Mouse (Mus musculus) intestine, embryonic 14.5 days (tissue): ENCODE results near the gene Plek. TPM values are rescaled to one million over a fixed set of nuclear protein-coding genes. Genes with fewer than 3 reads are reported as not detected.
"Not testable (repeated sequence)": the region's sequence is repeated elsewhere in the genome, so short reads cannot be mapped to it uniquely, and the experiment has no call there.

ENCODE experiments used
- ATAC-seq: fragments of 200-750 bp; cut with Nextera tagmentation; replicated peaks from 2 replicates; pipeline ENCODE4 v1.8.0; 2017; ENCODE audit warnings: low read depth, moderate number of reproducible peaks, moderate TSS enrichment, moderate library complexity; ENCODE audit not compliant: low FRiP score, low TSS enrichment
- DNase-seq: peaks from one replicate; pipeline ENCODE4 v3.0.0-alpha.2; 2018; ENCODE audit warnings: low spot score
- H3K27ac ChIP-seq: fragments of 300-500 bp; sonication (generic); 2 replicates; pipeline ENCODE4 v1.5.1; 2014; ENCODE audit warnings: low read depth, mild to moderate bottlenecking, control low read depth
- H3K27me3 ChIP-seq: fragments of 300-500 bp; sonication (generic); replicated peaks from 2 replicates; pipeline ENCODE4 v1.6.1; 2014; ENCODE audit warnings: low read length, control low read depth; ENCODE audit not compliant: control insufficient read depth, insufficient read depth
- H3K36me3 ChIP-seq: fragments of 300-500 bp; sonication (generic); 2 replicates; pipeline ENCODE4 v1.6.1; 2014; ENCODE audit warnings: low read length, control low read depth; ENCODE audit not compliant: control insufficient read depth, insufficient read depth
- H3K4me1 ChIP-seq: fragments of 300-500 bp; sonication (generic); replicated peaks from 2 replicates; pipeline ENCODE4 v1.6.1; 2014; ENCODE audit warnings: low read length, control low read depth, mixed read lengths; ENCODE audit not compliant: control insufficient read depth, insufficient read depth
- H3K4me2 ChIP-seq: fragments of 300-500 bp; sonication (generic); 2 replicates; pipeline ENCODE4 v1.6.1; 2014; ENCODE audit warnings: low read length
- H3K4me3 ChIP-seq: fragments of 300-500 bp; sonication (generic); 2 replicates; pipeline ENCODE4 v1.5.1; 2014; ENCODE audit warnings: low read depth, low read length, control low read depth, mixed read lengths
- H3K9ac ChIP-seq: fragments of 300-500 bp; sonication (generic); 2 replicates; pipeline ENCODE4 v1.6.1; 2014; ENCODE audit warnings: mild to moderate bottlenecking, low read length
- H3K9me3 ChIP-seq: fragments of 300-500 bp; sonication (generic); 2 replicates; pipeline ENCODE4 v1.6.1; 2016; ENCODE audit warnings: low read length, control low read depth; ENCODE audit not compliant: control insufficient read depth
- WGBS: fragments of 180-500 bp; shearing (Covaris S2); extraction: QIAGEN DNeasy Blood & Tissue Kit; methylation state at CpG from one replicate; pipeline ENCODE4 v1.1.7; 2014; 5-methylcytosine and 5-hydroxymethylcytosine counted together
- polyA plus RNA-seq: library from polyadenylated mRNA; unstranded; fragments of >200 nt; fragmentation: Nextera tagmentation; extraction: Ambion mirVana; gene quantifications from 2 replicates; pipeline ENCODE4 v1.2.1, GENCODE M21; 2014

The Plek gene
- polyA plus RNA-seq, 1 experiment from 2014 or later = 3.0 TPM

DNA sequence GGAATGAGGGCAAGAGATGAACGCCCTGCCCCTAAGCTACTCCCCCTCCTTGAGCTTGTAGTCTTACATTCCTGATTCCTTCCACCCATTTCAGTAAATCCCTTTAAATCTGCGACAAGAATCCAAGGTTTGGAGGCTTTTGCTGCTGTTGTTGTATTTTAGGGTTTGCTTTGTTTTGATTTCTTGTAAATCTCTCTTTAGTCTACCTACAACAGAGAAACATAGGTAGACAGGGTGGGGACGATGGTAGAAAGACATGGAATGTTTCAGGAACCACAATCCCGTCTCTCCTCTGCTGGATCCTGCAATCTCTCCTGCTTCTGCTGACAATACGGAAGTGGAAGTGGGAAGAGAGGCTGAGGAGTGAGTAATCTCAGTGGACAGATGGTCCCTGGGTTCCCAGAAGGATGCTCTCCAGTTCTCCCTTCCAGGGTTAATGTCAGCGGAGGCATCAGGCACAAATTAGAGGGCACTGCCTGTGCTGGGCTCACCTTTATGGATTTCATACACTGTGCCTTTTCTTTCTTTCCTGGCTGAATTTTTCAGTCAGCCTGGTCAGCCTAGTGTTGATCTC is 382 bp upstream of the Plek start:
- 11% methylated on average over 6 of the region's 6 CpGs for WGBS
- Histone ChIP-seq H3K27me3 (no peaks in the 10 kb centered on the region), H3K27ac (no peak overlapping the region), H3K9ac (peak overlapping the region; percentile 67), H3K4me3 (peak overlapping the region; percentile 56), H3K4me2 (peak overlapping the region; percentile 70), H3K36me3 (no peaks in the 10 kb centered on the region), H3K9me3 (no peaks in the 10 kb centered on the region), H3K4me1 (0 out of 2 replicates have a peak, but pooled peaks cover 5% of the 10 kb centered on the region)
- DNase-seq = no peak
- no peak for ATAC-seq

DNA sequence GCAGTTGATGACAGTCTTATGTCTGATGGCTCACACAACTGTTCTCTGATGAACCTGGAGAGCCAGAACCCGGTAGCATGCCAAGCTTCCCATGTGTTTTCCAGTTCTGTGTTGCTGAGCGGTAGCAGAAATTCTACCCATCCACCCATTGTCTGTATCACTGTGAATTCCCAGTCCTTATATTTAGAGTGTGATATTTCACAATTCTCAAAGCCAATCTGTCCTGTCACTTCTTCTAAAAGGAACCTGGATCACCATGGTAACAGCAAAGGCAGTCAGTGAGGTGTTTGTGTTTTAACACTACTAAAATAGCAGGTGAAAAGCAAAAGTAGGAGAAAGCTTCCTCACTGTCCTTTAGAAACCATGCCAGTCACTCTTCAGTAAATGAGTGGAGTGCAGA is 6.4 kb downstream of the Plek start:
- H3K27me3 ChIP-seq = no peaks in the 10 kb centered on the region
- H3K9ac ChIP-seq = no peak overlapping the region
- no peak for DNase-seq
- H3K4me2 ChIP-seq = no peak overlapping the region
- H3K9me3 ChIP-seq = no peaks in the 10 kb centered on the region
- no peaks in the 10 kb centered on the region for H3K36me3 ChIP-seq
- H3K27ac ChIP-seq = no peak overlapping the region
- H3K4me3 ChIP-seq = no peak overlapping the region
- no peak for ATAC-seq
- 85% methylated on average over 2 of the region's 2 CpGs for WGBS
- H3K4me1 ChIP-seq = no peaks in the 10 kb centered on the region

DNA sequence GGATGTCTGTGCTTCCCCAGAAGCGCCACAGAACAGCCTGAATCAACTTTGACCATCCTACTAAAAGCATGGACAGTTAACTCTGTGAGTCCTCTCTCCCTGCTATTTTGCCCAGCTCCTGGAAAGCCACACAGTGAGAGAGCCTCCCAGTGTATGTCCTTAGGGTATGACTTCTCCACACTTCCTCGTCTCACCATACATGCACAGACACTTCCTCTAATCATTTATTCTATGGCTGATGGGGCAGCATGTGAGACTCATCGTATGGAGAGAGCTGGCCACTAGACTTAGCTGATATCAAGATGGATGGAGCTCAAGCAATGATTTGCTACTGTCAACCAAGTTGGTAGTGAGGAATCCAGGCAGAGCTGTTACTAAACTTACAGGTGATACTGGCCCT is 28.2 kb downstream of the Plek start:
- 81% methylated on average over 3 of the region's 3 CpGs for WGBS
- H3K27ac ChIP-seq = no peak overlapping the region
- H3K9me3 ChIP-seq = no peaks in the 10 kb centered on the region; the same call in 1 of the 2 replicates
- H3K27me3 ChIP-seq = no peaks in the 10 kb centered on the region
- no peaks in the 10 kb centered on the region for H3K4me1 ChIP-seq
- DNase-seq (no peak), ATAC-seq (no peak)
- no peaks in the 10 kb centered on the region for H3K36me3 ChIP-seq
- no peak overlapping the region for H3K4me2 ChIP-seq
- no peak overlapping the region for H3K9ac ChIP-seq
- H3K4me3 ChIP-seq = no peak overlapping the region

DNA sequence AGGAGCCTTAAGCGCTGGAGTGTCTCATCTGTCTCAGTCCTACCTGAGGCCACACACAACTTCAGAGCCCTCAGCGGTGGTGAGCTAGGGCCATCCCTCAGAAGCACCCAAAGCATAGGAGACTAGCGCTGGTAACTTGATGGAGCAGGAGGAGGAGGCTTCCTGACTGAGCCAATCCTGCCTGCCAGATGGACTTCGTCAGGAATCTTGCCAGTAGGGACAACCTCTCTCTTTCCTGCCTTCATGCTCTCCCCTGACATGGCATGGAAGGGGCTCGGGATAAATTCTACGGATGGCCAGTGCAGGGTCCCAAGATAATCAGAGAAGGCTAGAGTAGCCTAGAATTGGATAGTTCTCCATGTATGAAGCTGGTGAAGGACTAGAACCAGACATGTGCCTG is 29.0 kb downstream of the Plek start:
- Histone ChIP-seq H3K27ac (no peak overlapping the region), H3K9me3 (peaks cover 6% of the 10 kb centered on the region)

DNA sequence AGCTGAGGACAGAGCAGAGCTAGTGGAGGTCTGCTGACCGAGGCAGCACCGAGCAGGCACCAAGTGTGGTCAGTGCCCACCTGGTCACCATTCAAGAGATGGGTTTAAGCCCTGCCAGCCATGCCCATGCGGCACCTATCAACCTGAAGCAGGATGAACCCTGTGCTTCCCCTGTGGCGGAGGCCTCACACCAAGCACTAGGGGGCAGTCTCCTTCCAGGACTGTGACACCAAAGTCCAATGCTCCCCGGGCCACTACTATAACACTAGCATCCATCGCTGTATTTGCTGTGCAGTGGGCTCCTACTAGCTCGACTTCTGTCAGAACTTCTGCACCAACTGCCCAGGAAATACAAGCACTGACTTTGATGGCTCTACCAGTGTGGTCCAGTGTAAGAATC is 32.9 kb downstream of the Plek start:
- ATAC-seq = no peak
- Histone ChIP-seq H3K9me3 (peaks cover 11% of the 10 kb centered on the region), H3K4me2 (no peak overlapping the region), H3K27ac (no peak overlapping the region), H3K9ac (no peak overlapping the region), H3K36me3 (no peaks in the 10 kb centered on the region), H3K4me1 (no peaks in the 10 kb centered on the region), H3K4me3 (no peak overlapping the region), H3K27me3 (no peaks in the 10 kb centered on the region)
- WGBS = 92% methylated on average over 7 of the region's 7 CpGs
- no peak for DNase-seq

More for the DNA sequence above, 29.0 kb downstream of the Plek start:
- Histone ChIP-seq H3K36me3 (no peaks in the 10 kb centered on the region), H3K4me2 (no peak overlapping the region), H3K4me3 (no peak overlapping the region), H3K4me1 (no peaks in the 10 kb centered on the region), H3K9ac (no peak overlapping the region), H3K27me3 (no peaks in the 10 kb centered on the region)
- WGBS = 66% methylated on average over 6 of the region's 6 CpGs
- ATAC-seq (no peak), DNase-seq (no peak)

DNA sequence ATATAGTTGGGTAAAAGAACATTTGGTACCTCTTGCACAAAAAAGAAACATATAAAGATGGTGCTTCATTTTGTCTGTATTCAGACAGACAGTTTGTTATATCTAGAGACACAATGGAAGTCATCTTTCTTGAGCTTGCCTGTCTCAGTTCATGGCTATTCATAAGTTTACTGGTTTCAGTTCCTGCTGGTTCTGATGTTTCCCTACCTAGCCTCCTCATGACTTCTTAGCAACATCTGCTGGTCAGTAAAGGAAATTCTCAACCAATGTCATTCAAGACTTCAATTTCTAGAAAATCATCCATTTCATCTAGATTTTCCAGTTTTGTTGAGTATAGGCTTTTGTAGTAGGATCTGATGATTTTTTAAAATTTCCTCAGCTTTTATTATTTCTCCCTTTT is 39.2 kb downstream of the Plek start:
- H3K4me2 ChIP-seq = no peak overlapping the region
- H3K36me3 ChIP-seq = no peaks in the 10 kb centered on the region
- no peak for DNase-seq
- no peaks in the 10 kb centered on the region for H3K27me3 ChIP-seq
- no peak overlapping the region for H3K4me3 ChIP-seq
- ATAC-seq = no peak
- no peak overlapping the region for H3K9ac ChIP-seq
- 0 out of 2 replicates have a peak, but pooled peaks cover 2% of the 10 kb centered on the region for H3K9me3 ChIP-seq
- H3K4me1 ChIP-seq = no peaks in the 10 kb centered on the region
- no peak overlapping the region for H3K27ac ChIP-seq

DNA sequence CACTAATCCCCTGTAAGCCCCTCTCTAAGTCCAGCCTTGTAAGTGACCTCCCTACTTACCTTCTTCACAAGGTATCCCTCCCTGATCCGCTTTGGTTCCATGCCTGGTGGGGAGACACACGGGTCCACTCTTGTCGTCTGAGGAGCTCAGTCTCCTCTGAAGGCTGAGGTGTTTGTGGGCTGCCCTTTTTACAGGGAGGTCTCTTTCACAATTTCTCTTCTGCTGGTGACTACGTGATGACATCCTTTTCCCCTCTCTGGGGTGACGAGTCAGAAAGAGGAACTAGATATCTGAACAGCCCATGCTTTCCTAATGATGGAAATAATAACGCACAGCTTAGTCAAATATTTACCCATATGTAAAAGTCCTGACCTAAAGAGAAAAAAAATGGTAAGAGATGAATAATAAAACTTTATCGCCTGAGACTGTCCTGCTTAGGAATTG is 43.7 kb downstream of the Plek start:
- no peak overlapping the region for H3K4me3 ChIP-seq
- no peak overlapping the region for H3K27ac ChIP-seq
- no peak overlapping the region for H3K4me2 ChIP-seq
- WGBS = 64% methylated on average over 7 of the region's 7 CpGs
- ATAC-seq (no peak), DNase-seq (no peak)
- no peaks in the 10 kb centered on the region for H3K36me3 ChIP-seq
- no peaks in the 10 kb centered on the region for H3K4me1 ChIP-seq
- H3K27me3 ChIP-seq = no peaks in the 10 kb centered on the region
- H3K9ac ChIP-seq = no peak overlapping the region
- H3K9me3 ChIP-seq = no peaks in the 10 kb centered on the region

DNA sequence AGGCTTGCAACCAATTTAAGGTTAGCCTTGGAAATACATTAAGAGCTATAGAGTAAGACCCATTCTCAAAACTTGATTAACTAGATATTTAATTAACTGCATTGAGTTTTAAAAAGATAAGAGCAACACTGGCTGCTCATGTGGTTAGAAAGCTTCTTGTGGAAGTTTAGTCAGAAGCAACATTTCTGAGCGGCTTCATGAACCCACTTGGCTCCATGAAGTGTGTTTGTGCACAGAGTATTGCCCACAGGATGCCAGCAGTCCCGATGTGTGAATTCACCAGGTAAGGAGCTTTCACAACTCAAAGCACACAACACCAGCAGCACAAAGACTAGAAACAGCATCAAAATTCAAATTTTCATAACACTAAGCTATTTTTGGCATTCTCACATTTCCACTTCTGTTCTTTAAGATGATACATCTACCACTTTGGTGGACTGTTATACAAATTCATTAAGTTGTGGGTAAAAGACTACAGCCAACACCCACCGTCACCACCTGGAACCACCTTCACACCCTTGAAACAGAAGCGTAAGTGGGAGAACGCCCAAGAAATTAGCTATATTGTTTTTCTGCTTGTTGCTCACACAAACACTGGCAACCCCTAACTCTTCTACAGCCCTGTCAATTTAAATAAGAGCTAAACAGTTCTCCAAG is 44.5 kb downstream of the Plek start:
- Histone ChIP-seq H3K4me1 (no peaks in the 10 kb centered on the region), H3K4me2 (no peak overlapping the region), H3K9ac (no peak overlapping the region), H3K27me3 (no peaks in the 10 kb centered on the region), H3K4me3 (no peak overlapping the region), H3K36me3 (no peaks in the 10 kb centered on the region), H3K9me3 (no peaks in the 10 kb centered on the region), H3K27ac (no peak overlapping the region)
- ATAC-seq = no peak
- 86% methylated on average over 5 of the region's 5 CpGs for WGBS
- DNase-seq = no peak

DNA sequence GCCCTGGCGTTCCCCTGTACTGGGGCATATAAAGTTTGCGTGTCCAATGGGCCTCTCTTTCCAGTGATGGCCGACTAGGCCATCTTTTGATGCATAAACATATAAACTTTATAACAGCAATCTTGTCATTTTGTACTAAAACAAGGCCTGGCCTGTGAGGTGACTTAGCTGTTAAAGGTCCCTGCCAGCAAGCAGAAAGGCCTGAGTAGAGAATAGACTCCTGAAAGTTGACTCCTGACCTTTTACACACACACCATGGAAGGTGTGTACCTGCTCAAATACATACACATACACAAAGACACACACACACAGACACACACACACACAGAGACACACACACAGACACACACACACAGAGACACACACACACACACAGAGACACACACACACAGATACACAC is 45.7 kb downstream of the Plek start:
- not testable (repeated sequence) for H3K4me1 ChIP-seq, H3K9me3 ChIP-seq, H3K4me2 ChIP-seq, H3K9ac ChIP-seq, H3K4me3 ChIP-seq, H3K27ac ChIP-seq, H3K27me3 ChIP-seq, ATAC-seq, DNase-seq, H3K36me3 ChIP-seq
- 76% methylated on average over 2 of the region's 3 CpGs for WGBS
